Mouse (Mus musculus) spleen, adult 2 months (tissue): ENCODE results near the gene Mstn. TPM values are rescaled to one million over a fixed set of nuclear protein-coding genes. Genes with fewer than 3 reads are reported as not detected.

Source experiments
- DNase-seq, 2 experiments: peaks; one replicate each; pipeline versions ENCODE4 v3.0.0 to v3.0.0-alpha.2; 2012 to 2021; ENCODE audit warnings: low spot score in 2 of 2, low read depth in 1 of 2
- H3K27ac ChIP-seq: fragments of 200-500 bp; 2 replicates; pipeline ENCODE4 v1.5.1; 2012; ENCODE audit warnings: low read length, inconsistent platforms; ENCODE audit not compliant: insufficient read depth
- H3K27me3 ChIP-seq: fragments of 200-500 bp; 2 replicates; pipeline ENCODE4 v1.6.1; 2012; ENCODE audit warnings: mild to moderate bottlenecking, moderate library complexity, low read length, inconsistent platforms; ENCODE audit not compliant: control insufficient read depth, insufficient read depth
- H3K36me3 ChIP-seq: fragments of 200-500 bp; 2 replicates; pipeline ENCODE4 v1.6.1; 2012; ENCODE audit warnings: mild to moderate bottlenecking, low read length, inconsistent platforms; ENCODE audit not compliant: control insufficient read depth, insufficient read depth
- H3K4me1 ChIP-seq: fragments of 200-500 bp; 2 replicates; pipeline ENCODE4 v1.6.1; 2011; ENCODE audit warnings: inconsistent platforms; ENCODE audit not compliant: control insufficient read depth, insufficient read depth, insufficient read length
- H3K4me3 ChIP-seq: fragments of 200-500 bp; 2 replicates; pipeline ENCODE4 v1.5.1; 2011; ENCODE audit warnings: mild to moderate bottlenecking, inconsistent platforms; ENCODE audit not compliant: insufficient read depth, insufficient read length; ENCODE audit errors: extremely low read depth
- CTCF ChIP-seq: fragments of 200-500 bp; IDR thresholded peaks from 2 replicates; pipeline ENCODE4 v1.5.1; 2011; ENCODE audit warnings: mild to moderate bottlenecking, inconsistent platforms; ENCODE audit not compliant: insufficient read depth, insufficient read length, insufficient replicate concordance; ENCODE audit errors: extremely low read depth
- POLR2A ChIP-seq: fragments of 200-500 bp; IDR thresholded peaks from 2 replicates; pipeline ENCODE4 v1.6.1; 2011; ENCODE audit warnings: low read depth, low read length, inconsistent platforms
- WGBS: fragments of 180-500 bp; shearing (Covaris S2); methylation state at CpG from one replicate; pipeline ENCODE4 v1.1.7; 2018; 5-methylcytosine and 5-hydroxymethylcytosine counted together
- polyA plus RNA-seq: library from polyadenylated mRNA; depleted of rRNA; stranded (reverse); fragments of >200 nt; gene quantifications from 2 replicates; pipeline ENCODE4 v1.2.3, GENCODE M21; 2012; rRNA removed

Mstn gene
- not detected in 2 replicates for polyA plus RNA-seq

GRCm38 (mm10) chr1:53061340-53061739, at the start of gene Mstn:
Gene Mstn (plus strand): TSS chr1:53061640.
- Histone ChIP-seq H3K27me3 (no peaks in the 10 kb centered on the region), H3K27ac (no peak within 1 kb of the TSS), H3K4me3 (no peak within 1 kb of the TSS), H3K36me3 (no peaks in the 10 kb centered on the region), H3K4me1 (no peaks in the 10 kb centered on the region)
- DNase-seq: no peak
- 86% methylated on average over 6 of the region's 6 CpGs for WGBS
- TF ChIP-seq CTCF (no peak), POLR2A (no peak)

DNA sequence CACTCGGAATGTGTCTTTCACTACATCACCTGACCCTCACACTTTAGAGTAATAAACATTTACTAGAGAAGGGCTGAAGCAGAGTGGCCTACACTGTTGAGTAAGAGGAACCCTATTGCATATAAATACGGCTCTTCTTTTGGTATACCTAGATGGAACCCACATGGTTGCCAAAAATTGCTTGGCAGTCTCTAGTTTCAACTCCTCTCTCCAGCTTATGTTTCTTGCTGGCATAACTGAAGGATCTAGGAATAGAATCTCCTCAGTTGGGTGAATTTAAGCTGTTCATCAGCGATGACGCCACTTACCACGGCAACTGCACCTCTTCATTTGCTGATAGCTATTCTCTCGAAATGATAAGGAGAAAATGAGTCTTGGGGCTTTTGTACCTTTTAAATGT, 46.7 kb upstream of the Mstn start:
- WGBS: 88% methylated on average over 6 of the region's 6 CpGs

DNA sequence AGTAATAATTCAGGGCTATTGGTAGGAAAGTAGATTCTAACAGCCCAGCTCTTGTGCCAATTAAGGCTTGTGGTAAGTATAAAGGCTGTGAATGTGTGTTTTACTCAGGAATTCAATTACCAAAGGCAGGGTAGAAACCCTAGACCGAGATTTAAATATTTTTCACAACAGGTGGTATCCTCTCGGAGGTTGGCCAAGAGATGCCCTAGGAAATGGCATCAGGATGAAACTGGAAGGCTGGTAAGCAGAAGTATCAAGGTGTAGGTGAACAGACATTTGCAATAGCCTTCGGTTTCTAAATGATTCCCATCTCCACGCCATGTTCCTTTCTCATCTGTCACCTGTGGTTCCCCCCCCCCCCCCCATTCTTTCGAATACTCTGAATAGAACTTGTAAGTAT, 45.8 kb upstream of the Mstn start:
- TF ChIP-seq CTCF (no peak), POLR2A (no peak)
- no peaks in the 10 kb centered on the region for H3K36me3 ChIP-seq
- H3K4me3 ChIP-seq: no peak overlapping the region
- no peaks in the 10 kb centered on the region for H3K27me3 ChIP-seq
- WGBS: 82% methylated on average over 5 of the region's 5 CpGs
- no peak for DNase-seq
- H3K27ac ChIP-seq: no peak overlapping the region
- H3K4me1 ChIP-seq: no peaks in the 10 kb centered on the region

More for the DNA sequence above, 46.7 kb upstream of the Mstn start:
- Histone ChIP-seq H3K4me3 (no peak overlapping the region), H3K4me1 (no peaks in the 10 kb centered on the region), H3K36me3 (no peaks in the 10 kb centered on the region), H3K27ac (no peak overlapping the region), H3K27me3 (no peaks in the 10 kb centered on the region)
- no peak for DNase-seq
- no peak for TF ChIP-seq POLR2A
- TF ChIP-seq CTCF: no peak

GRCm38 (mm10) chr1:53018746-53019505, 42.5 kb upstream of the Mstn start:
- H3K27ac ChIP-seq: no peak overlapping the region
- H3K4me3 ChIP-seq: no peak overlapping the region
- TF ChIP-seq CTCF (no peak), POLR2A (no peak)
- WGBS: 83% methylated on average over 3 of the region's 3 CpGs
- H3K27me3 ChIP-seq: no peaks in the 10 kb centered on the region
- no peak for DNase-seq
- H3K4me1 ChIP-seq: no peaks in the 10 kb centered on the region
- no peaks in the 10 kb centered on the region for H3K36me3 ChIP-seq

- no peaks in the 10 kb centered on the region for H3K36me3 ChIP-seq
- no peak within 1 kb of the TSS for H3K27ac ChIP-seq
- no peak for TF ChIP-seq POLR2A
- no peak for TF ChIP-seq CTCF
- H3K4me3 ChIP-seq: no peak within 1 kb of the TSS
- no peaks in the 10 kb centered on the region for H3K27me3 ChIP-seq
- no peak for DNase-seq
- 79% methylated on average over 5 of the region's 5 CpGs for WGBS
- H3K4me1 ChIP-seq: no peaks in the 10 kb centered on the region
Measured at GRCm38 (mm10) chr1:53020079-53020478, 41.4 kb upstream of the Mstn start, which contains the start of gene 1700019D03Rik. Gene 1700019D03Rik (minus strand): TSS chr1:53020179.

GRCm38 (mm10) chr1:53032550-53032949, 28.9 kb upstream of the Mstn start:
- no peak overlapping the region for H3K4me3 ChIP-seq
- no peak overlapping the region for H3K27ac ChIP-seq
- H3K27me3 ChIP-seq: no peaks in the 10 kb centered on the region
- no peaks in the 10 kb centered on the region for H3K36me3 ChIP-seq
- TF ChIP-seq CTCF: no peak
- no peak for TF ChIP-seq POLR2A
- no peaks in the 10 kb centered on the region for H3K4me1 ChIP-seq
- DNase-seq: no peak

DNA sequence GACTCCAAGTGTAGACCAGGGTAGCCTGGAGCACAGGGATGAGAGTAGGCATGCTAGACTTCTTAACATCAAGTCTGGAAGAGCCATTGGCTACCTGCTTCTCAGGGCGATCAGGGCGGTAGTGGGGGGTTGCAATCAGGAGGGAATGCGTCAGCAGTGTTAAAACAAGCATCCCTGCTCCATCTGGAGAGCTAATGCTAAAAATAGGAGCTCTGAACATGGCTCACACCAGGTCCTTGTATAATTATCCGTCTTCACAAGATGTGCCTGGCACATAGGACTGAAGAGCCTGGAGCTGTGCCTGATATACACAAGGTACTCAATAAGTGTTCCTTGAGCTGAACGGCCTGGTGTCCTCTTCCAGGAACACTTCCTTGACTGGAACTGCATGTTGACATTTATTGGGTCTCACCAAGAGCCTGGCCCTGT, 24.0 kb upstream of the Mstn start:
- no peak for TF ChIP-seq POLR2A
- TF ChIP-seq CTCF: no peak
- 89% methylated on average over 5 of the region's 5 CpGs for WGBS
- Histone ChIP-seq H3K27me3 (no peaks in the 10 kb centered on the region), H3K27ac (no peak overlapping the region), H3K4me1 (no peaks in the 10 kb centered on the region), H3K36me3 (no peaks in the 10 kb centered on the region), H3K4me3 (no peak overlapping the region)
- DNase-seq: no peak
